Mouse (Mus musculus): ENCODE results near the gene E130218I03Rik. TPM values are rescaled to one million over a fixed set of nuclear protein-coding genes. Genes with fewer than 3 reads are reported as not detected.

E130218I03Rik gene
- polyA plus RNA-seq, 1 experiment from 2014 or later = 0.52 TPM

DNA sequence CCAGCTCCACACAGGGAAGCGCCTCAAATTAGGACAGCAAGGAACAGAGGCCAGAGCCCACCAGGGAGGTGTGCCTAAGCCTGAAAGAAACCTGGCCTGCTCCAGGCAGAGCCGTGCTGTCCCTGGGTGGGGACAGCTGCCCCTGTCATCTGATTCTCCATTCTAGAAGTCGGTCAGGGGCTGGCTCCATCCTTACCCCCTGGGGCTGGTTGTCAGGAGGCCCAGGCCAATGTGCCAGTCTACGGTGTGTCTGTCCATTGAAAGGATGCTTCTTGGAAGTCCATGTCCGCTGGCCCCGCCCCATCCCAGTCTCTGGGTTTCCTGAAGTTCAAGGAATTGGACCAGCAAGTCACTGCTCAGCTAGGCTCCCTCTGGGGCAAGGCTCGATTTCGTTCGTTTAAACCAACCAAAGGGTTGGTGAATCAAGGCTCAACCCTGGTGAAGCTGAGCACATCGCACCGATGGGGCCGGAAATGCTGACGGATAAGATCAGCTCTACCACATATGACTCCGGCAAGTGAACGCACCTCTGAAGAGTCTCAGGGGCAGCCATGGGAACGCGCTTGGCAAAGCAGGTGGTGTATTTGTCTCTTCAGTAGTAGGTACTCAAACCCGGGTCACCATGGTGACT lies 49.7 kb downstream of the E130218I03Rik start:
- Histone ChIP-seq H3K9ac (no peak overlapping the region), H3K36me3 (no peaks in the 10 kb centered on the region), H3K27ac (no peak overlapping the region), H3K27me3 (peaks cover 14% of the 10 kb centered on the region), H3K4me2 (no peak overlapping the region), H3K4me1 (peaks cover 8% of the 10 kb centered on the region), H3K4me3 (no peak overlapping the region), H3K9me3 (no peaks in the 10 kb centered on the region)
- WGBS = 57% methylated on average over 18 of the region's 18 CpGs
- no peak for ATAC-seq (ENCODE audit: borderline replicate concordance, extremely low read depth, low FRiP score, low TSS enrichment)

DNA sequence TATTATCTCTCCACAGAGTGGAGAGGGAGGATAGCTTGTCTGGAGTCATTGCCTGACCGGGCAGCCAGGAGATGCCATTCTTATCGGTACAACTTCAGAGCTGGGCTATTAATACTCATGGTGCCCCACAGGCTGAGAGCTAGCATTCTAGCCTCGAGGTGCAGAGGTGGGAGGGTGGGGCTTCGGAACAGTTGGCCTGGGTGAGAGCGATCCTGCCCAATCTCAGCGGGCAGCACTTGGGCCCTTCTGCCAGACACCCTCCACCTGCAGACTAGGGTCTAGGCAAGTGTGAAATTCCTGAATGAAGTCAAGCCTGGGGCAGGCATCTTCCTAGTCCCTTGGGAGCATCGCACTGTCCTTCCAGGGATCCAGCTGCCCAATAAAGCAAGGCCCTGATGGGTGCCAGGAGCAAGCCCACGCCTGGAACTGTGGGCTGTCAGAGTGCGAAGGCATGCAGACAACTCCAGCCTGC lies 50.3 kb downstream of the E130218I03Rik start:
- Histone ChIP-seq H3K4me2 (no peak overlapping the region), H3K4me3 (no peak overlapping the region), H3K9ac (no peak overlapping the region), H3K27me3 (peaks cover 14% of the 10 kb centered on the region), H3K27ac (no peak overlapping the region), H3K36me3 (no peaks in the 10 kb centered on the region), H3K4me1 (peaks cover 3% of the 10 kb centered on the region), H3K9me3 (no peaks in the 10 kb centered on the region)
- ATAC-seq (ENCODE audit: borderline replicate concordance, extremely low read depth, low FRiP score, low TSS enrichment) = no peak
- 41% methylated on average over 9 of the region's 9 CpGs for WGBS

Other genes with a start within 250 kb of the E130218I03Rik start
- 44.4 and 47.3 TPM in 2 replicates for gene Dhdds, start 242.7 kb upstream of the E130218I03Rik start, polyA plus RNA-seq (2015; fragmentation: Nextera tagmentation; extraction: Ambion mirVana)
- 0.10 and 0.15 TPM in 2 replicates for gene Lin28a, start 224.8 kb upstream of the E130218I03Rik start, polyA plus RNA-seq (2015; fragmentation: Nextera tagmentation; extraction: Ambion mirVana)
- not detected in 2 replicates for gene Zfp683, start 189.8 kb upstream of the E130218I03Rik start, polyA plus RNA-seq (2015; fragmentation: Nextera tagmentation; extraction: Ambion mirVana)
- gene Crybg2, start 182.8 kb upstream of the E130218I03Rik start, polyA plus RNA-seq (2015; fragmentation: Nextera tagmentation; extraction: Ambion mirVana) = 3.0 and 5.6 TPM in 2 replicates
- gene Cd52, start 148.6 kb upstream of the E130218I03Rik start, polyA plus RNA-seq (2015; fragmentation: Nextera tagmentation; extraction: Ambion mirVana) = 18.3 and 19.7 TPM in 2 replicates
- gene Ubxn11, start 141.1 kb upstream of the E130218I03Rik start, polyA plus RNA-seq (2015; fragmentation: Nextera tagmentation; extraction: Ambion mirVana) = 9.1 and 9.6 TPM in 2 replicates
- gene Sh3bgrl3, start 114.9 kb upstream of the E130218I03Rik start, polyA plus RNA-seq (2015; fragmentation: Nextera tagmentation; extraction: Ambion mirVana) = 406 and 408 TPM in 2 replicates
- gene Cep85, start 56.5 kb upstream of the E130218I03Rik start, polyA plus RNA-seq (2015; fragmentation: Nextera tagmentation; extraction: Ambion mirVana) = 37.8 and 45.3 TPM in 2 replicates
- gene Gm7534, start 40.7 kb upstream of the E130218I03Rik start, polyA plus RNA-seq (2015; fragmentation: Nextera tagmentation; extraction: Ambion mirVana) = not detected in 2 replicates
- 0.18 and 0.19 TPM in 2 replicates for gene Catsper4, start 16.3 kb upstream of the E130218I03Rik start, polyA plus RNA-seq (2015; fragmentation: Nextera tagmentation; extraction: Ambion mirVana)
- gene Cnksr1, start 5.3 kb upstream of the E130218I03Rik start, polyA plus RNA-seq (2015; fragmentation: Nextera tagmentation; extraction: Ambion mirVana) = 10.1 and 10.9 TPM in 2 replicates
- 15.2 and 15.9 TPM in 2 replicates for gene Zfp593, start 1.9 kb downstream of the E130218I03Rik start, polyA plus RNA-seq (2015; fragmentation: Nextera tagmentation; extraction: Ambion mirVana)
- not detected in 2 replicates for gene Gm30191, start 3.3 kb downstream of the E130218I03Rik start, polyA plus RNA-seq (2015; fragmentation: Nextera tagmentation; extraction: Ambion mirVana)
- gene Grrp1, start 10.4 kb downstream of the E130218I03Rik start, polyA plus RNA-seq (2015; fragmentation: Nextera tagmentation; extraction: Ambion mirVana) = 11.0 and 12.5 TPM in 2 replicates
- gene Pdik1l, start 44.2 kb downstream of the E130218I03Rik start, polyA plus RNA-seq (2015; fragmentation: Nextera tagmentation; extraction: Ambion mirVana) = 21.0 and 23.2 TPM in 2 replicates
- gene Trim63, start 71.5 kb downstream of the E130218I03Rik start, polyA plus RNA-seq (2015; fragmentation: Nextera tagmentation; extraction: Ambion mirVana) = 3.3 and 4.3 TPM in 2 replicates
- 0.26 and 0.43 TPM in 2 replicates for gene Slc30a2, start 99.5 kb downstream of the E130218I03Rik start, polyA plus RNA-seq (2015; fragmentation: Nextera tagmentation; extraction: Ambion mirVana)
- gene Extl1, start 140.2 kb downstream of the E130218I03Rik start, polyA plus RNA-seq (2015; fragmentation: Nextera tagmentation; extraction: Ambion mirVana) = 2.7 and 2.8 TPM in 2 replicates
- 10.6 and 12.6 TPM in 2 replicates for gene Pafah2, start 152.7 kb downstream of the E130218I03Rik start, polyA plus RNA-seq (2015; fragmentation: Nextera tagmentation; extraction: Ambion mirVana)
- 1,835 and 1,898 TPM in 2 replicates for gene Stmn1, start 224.7 kb downstream of the E130218I03Rik start, polyA plus RNA-seq (2015; fragmentation: Nextera tagmentation; extraction: Ambion mirVana)